Mouse (Mus musculus) neural tube, embryonic 15.5 days (tissue): ENCODE measurements around the gene Plcb1. TPM values are rescaled to one million over a fixed set of nuclear protein-coding genes. Genes with fewer than 3 reads are reported as not detected.

Experiments
- ATAC-seq: fragments of 200-750 bp; cut with Nextera tagmentation; 2 replicates; pipeline ENCODE4 v1.8.0; 2017; ENCODE audit warnings: mild to moderate bottlenecking, moderate TSS enrichment, moderate library complexity; ENCODE audit not compliant: low FRiP score
- H3K27ac ChIP-seq: fragments of 300-500 bp; sonication (generic); replicated peaks from 2 replicates; pipeline ENCODE4 v1.5.1; 2015; ENCODE audit warnings: mild to moderate bottlenecking, inconsistent platforms
- H3K27me3 ChIP-seq: fragments of 300-500 bp; sonication (generic); replicated peaks from 2 replicates; pipeline ENCODE4 v1.6.1; 2015; ENCODE audit warnings: inconsistent platforms
- H3K36me3 ChIP-seq: fragments of 300-500 bp; sonication (generic); 2 replicates; pipeline ENCODE4 v1.6.1; 2015; ENCODE audit warnings: inconsistent platforms
- H3K4me1 ChIP-seq: fragments of 300-500 bp; sonication (generic); 2 replicates; pipeline ENCODE4 v1.6.1; 2015; ENCODE audit warnings: inconsistent platforms
- H3K4me2 ChIP-seq: fragments of 300-500 bp; sonication (generic); 2 replicates; pipeline ENCODE4 v1.6.1; 2015; ENCODE audit warnings: inconsistent platforms, mild to moderate bottlenecking, moderate library complexity
- H3K4me3 ChIP-seq: fragments of 300-500 bp; sonication (generic); replicated peaks from 2 replicates; pipeline ENCODE4 v1.5.1; 2015; ENCODE audit warnings: mild to moderate bottlenecking, inconsistent platforms
- H3K9ac ChIP-seq: fragments of 300-500 bp; sonication (generic); replicated peaks from 2 replicates; pipeline ENCODE4 v1.6.1; 2015; ENCODE audit warnings: mild to moderate bottlenecking, inconsistent platforms
- H3K9me3 ChIP-seq: fragments of 300-500 bp; sonication (generic); replicated peaks from 2 replicates; pipeline ENCODE4 v1.6.1; 2016; ENCODE audit warnings: inconsistent platforms
- WGBS: fragments of 180-500 bp; shearing (Covaris S2); methylation state at CpG from one replicate; pipeline ENCODE4 v1.1.7; 2015; ENCODE audit warnings: mixed read lengths; 5-methylcytosine and 5-hydroxymethylcytosine counted together
- polyA plus RNA-seq: library from polyadenylated mRNA; unstranded; fragments of >200 nt; fragmentation: Nextera tagmentation; extraction: Ambion mirVana; gene quantifications from 2 replicates; pipeline ENCODE4 v1.2.1, GENCODE M21; 2015

Gene Plcb1
- polyA plus RNA-seq, 1 experiment from 2014 or later, result 81.5 TPM

GRCm38 (mm10) chr2:135165512-135165911 lies 379.6 kb downstream of the Plcb1 start:
- Histone ChIP-seq H3K4me1 (no peaks in the 10 kb centered on the region), H3K27me3 (no peaks in the 10 kb centered on the region), H3K36me3 (no peaks in the 10 kb centered on the region), H3K4me3 (no peak overlapping the region), H3K27ac (no peak overlapping the region), H3K4me2 (no peak overlapping the region), H3K9ac (no peak overlapping the region), H3K9me3 (no peaks in the 10 kb centered on the region)
- ATAC-seq, result no peak
- WGBS, result 76% methylated on average over 3 of the region's 3 CpGs

- Histone ChIP-seq H3K27ac (no peak overlapping the region), H3K36me3 (no peaks in the 10 kb centered on the region), H3K4me2 (no peak overlapping the region), H3K27me3 (no peaks in the 10 kb centered on the region), H3K4me3 (no peak overlapping the region), H3K9me3 (no peaks in the 10 kb centered on the region), H3K4me1 (no peaks in the 10 kb centered on the region), H3K9ac (no peak overlapping the region)
- no peak for ATAC-seq
- WGBS, result 79% methylated on average over 4 of the region's 4 CpGs
Measured at GRCm38 (mm10) chr2:135175544-135175943, 389.7 kb downstream of the Plcb1 start.

GRCm38 (mm10) chr2:135187659-135188058 lies 401.8 kb downstream of the Plcb1 start:
- Histone ChIP-seq H3K4me2 (no peak overlapping the region), H3K27me3 (no peaks in the 10 kb centered on the region), H3K36me3 (no peaks in the 10 kb centered on the region), H3K4me1 (peaks cover 8% of the 10 kb centered on the region), H3K27ac (no peak overlapping the region), H3K4me3 (no peak overlapping the region), H3K9me3 (no peaks in the 10 kb centered on the region), H3K9ac (no peak overlapping the region)
- 37% methylated on average over 6 of the region's 6 CpGs for WGBS
- no peak for ATAC-seq

- WGBS, result 86% methylated on average over 3 of the region's 3 CpGs
- no peaks in the 10 kb centered on the region for H3K36me3 ChIP-seq
- no peaks in the 10 kb centered on the region for H3K27me3 ChIP-seq
- no peak overlapping the region for H3K27ac ChIP-seq
- H3K4me2 ChIP-seq, result no peak overlapping the region
- no peak for ATAC-seq
- no peak overlapping the region for H3K9ac ChIP-seq
- no peaks in the 10 kb centered on the region for H3K4me1 ChIP-seq
- no peak overlapping the region for H3K4me3 ChIP-seq
- H3K9me3 ChIP-seq, result no peaks in the 10 kb centered on the region
Measured at GRCm38 (mm10) chr2:135200830-135201229, 415.0 kb downstream of the Plcb1 start.

GRCm38 (mm10) chr2:135202390-135202789 lies 416.5 kb downstream of the Plcb1 start:
- no peaks in the 10 kb centered on the region for H3K9me3 ChIP-seq
- no peak for ATAC-seq
- WGBS, result 63% methylated on average over 4 of the region's 4 CpGs

GRCm38 (mm10) chr2:135204141-135205120 lies 418.6 kb downstream of the Plcb1 start:
- ATAC-seq, result 0 out of 2 replicates have a peak, but pooled peaks have one; percentile 36
- WGBS, result 72% methylated on average over 11 of the region's 11 CpGs
- H3K4me1 ChIP-seq, result no peaks in the 10 kb centered on the region
- H3K9ac ChIP-seq, result no peak overlapping the region
- H3K27ac ChIP-seq, result no peak overlapping the region; the same call in 1 of the 2 replicates
- no peaks in the 10 kb centered on the region for H3K27me3 ChIP-seq
- H3K36me3 ChIP-seq, result no peaks in the 10 kb centered on the region
- no peak overlapping the region for H3K4me3 ChIP-seq
- H3K4me2 ChIP-seq, result no peak overlapping the region
- H3K9me3 ChIP-seq, result no peaks in the 10 kb centered on the region

More at GRCm38 (mm10) chr2:135202390-135202789, 416.5 kb downstream of the Plcb1 start:
- Histone ChIP-seq H3K4me3 (no peak overlapping the region), H3K36me3 (no peaks in the 10 kb centered on the region), H3K27ac (peak overlapping the region; percentile 19; the same call in 1 of the 2 replicates), H3K4me2 (no peak overlapping the region), H3K4me1 (no peaks in the 10 kb centered on the region), H3K27me3 (no peaks in the 10 kb centered on the region), H3K9ac (no peak overlapping the region)

GRCm38 (mm10) chr2:135208890-135209289 lies 423.0 kb downstream of the Plcb1 start:
- Histone ChIP-seq H3K27ac (no peak overlapping the region), H3K9me3 (no peaks in the 10 kb centered on the region), H3K9ac (no peak overlapping the region), H3K4me3 (no peak overlapping the region), H3K36me3 (no peaks in the 10 kb centered on the region), H3K27me3 (no peaks in the 10 kb centered on the region), H3K4me1 (no peaks in the 10 kb centered on the region), H3K4me2 (no peak overlapping the region)
- WGBS, result 95% methylated on average over 1 of the region's 1 CpGs
- ATAC-seq, result no peak

- Histone ChIP-seq H3K4me3 (no peak overlapping the region), H3K9ac (no peak overlapping the region), H3K9me3 (no peaks in the 10 kb centered on the region), H3K36me3 (no peaks in the 10 kb centered on the region), H3K27ac (no peak overlapping the region), H3K4me1 (no peaks in the 10 kb centered on the region), H3K27me3 (no peaks in the 10 kb centered on the region), H3K4me2 (no peak overlapping the region)
- no peak for ATAC-seq
- 75% methylated on average over 4 of the region's 4 CpGs for WGBS
Measured at GRCm38 (mm10) chr2:135214746-135215448, 429.0 kb downstream of the Plcb1 start.

- Histone ChIP-seq H3K27ac (no peak overlapping the region), H3K4me3 (no peak overlapping the region), H3K36me3 (no peaks in the 10 kb centered on the region), H3K27me3 (no peaks in the 10 kb centered on the region), H3K9ac (no peak overlapping the region), H3K4me2 (no peak overlapping the region), H3K4me1 (no peaks in the 10 kb centered on the region), H3K9me3 (no peaks in the 10 kb centered on the region)
- ATAC-seq, result no peak
- WGBS, result 73% methylated on average over 3 of the region's 3 CpGs
Measured at GRCm38 (mm10) chr2:135219406-135219805, 433.5 kb downstream of the Plcb1 start.

- Histone ChIP-seq H3K9ac (no peak overlapping the region), H3K4me3 (no peak overlapping the region), H3K27me3 (no peaks in the 10 kb centered on the region), H3K4me2 (no peak overlapping the region), H3K9me3 (no peaks in the 10 kb centered on the region), H3K27ac (no peak overlapping the region), H3K4me1 (peaks cover 6% of the 10 kb centered on the region; the same call in 1 of the 2 replicates), H3K36me3 (no peaks in the 10 kb centered on the region)
- ATAC-seq, result no peak
- 60% methylated on average over 3 of the region's 3 CpGs for WGBS
Measured at GRCm38 (mm10) chr2:135225604-135226025, 439.7 kb downstream of the Plcb1 start.

GRCm38 (mm10) chr2:135230262-135230661 lies 444.4 kb downstream of the Plcb1 start:
- Histone ChIP-seq H3K4me2 (no peak overlapping the region), H3K4me3 (no peak overlapping the region), H3K27me3 (no peaks in the 10 kb centered on the region), H3K9me3 (no peaks in the 10 kb centered on the region), H3K36me3 (no peaks in the 10 kb centered on the region), H3K9ac (no peak overlapping the region), H3K27ac (0 out of 2 replicates have a peak overlapping the region, but pooled peaks have one; percentile 38), H3K4me1 (peaks cover 11% of the 10 kb centered on the region; the same call in 1 of the 2 replicates)
- 71% methylated on average over 3 of the region's 3 CpGs for WGBS
- peak; percentile 76 for ATAC-seq
